Mouse (Mus musculus) C2C12 (cell line): Measurements from ENCODE around the gene Hist1h3a.

ENCODE experiments used
- CEBPB ChIP-seq: IDR thresholded peaks from one replicate; pipeline ENCODE4 v1.6.1; 2011; ENCODE audit warnings: low read depth, mild to moderate bottlenecking, control low read depth, moderate library complexity
- CTCF ChIP-seq: IDR thresholded peaks from one replicate; pipeline ENCODE4 v1.5.1; 2011; ENCODE audit not compliant: control insufficient read depth, insufficient read depth, insufficient read length

DNA sequence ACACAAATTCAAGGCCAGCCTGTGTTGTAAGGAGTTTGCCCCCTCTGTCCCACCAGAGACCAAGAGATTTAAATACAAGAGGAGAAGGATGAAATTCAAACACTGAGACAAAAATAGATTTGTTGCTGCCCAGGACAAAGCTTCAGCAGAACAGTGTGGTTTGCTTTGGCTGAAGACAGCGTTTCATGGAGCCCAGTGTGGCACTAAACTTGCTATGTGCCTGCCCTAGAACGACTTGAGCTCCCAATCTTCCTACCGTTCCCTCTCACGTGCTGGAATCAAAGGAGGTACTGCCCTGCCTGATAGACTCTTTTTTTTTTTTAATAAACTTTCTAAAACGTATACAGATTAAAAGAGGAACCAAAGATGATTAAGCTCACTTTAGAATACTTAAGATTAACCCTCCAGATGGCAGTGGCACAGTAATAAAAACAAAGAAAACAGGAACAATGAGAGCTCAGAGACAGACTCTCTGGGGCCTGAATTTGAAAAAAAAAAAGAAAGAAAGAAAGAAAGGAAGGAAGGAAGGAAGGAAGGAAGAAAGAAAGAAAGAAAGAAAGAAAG is 6.7 kb upstream of the Hist1h3a start:
- TF ChIP-seq CTCF (no peak), CEBPB (no peak)
